Mouse (Mus musculus): ENCODE data around the gene Cenpc1.

- TF ChIP-seq GATA1 (IDR thresholded peaks at IDR 0.05; ENCODE audit: borderline replicate concordance, low read length): no peak
- no peak for TF ChIP-seq FLI1 (IDR thresholded peaks at IDR 0.05; ENCODE audit: low read length)
Measured at GRCm38 (mm10) chr5:86063501-86063900, 1.9 kb downstream of the Cenpc1 start.
